Mouse (Mus musculus): ENCODE data around the gene Cideb. TPM values are rescaled to one million over a fixed set of nuclear protein-coding genes. Genes with fewer than 3 reads are reported as not detected.
A peak's percentile ranks its signal among the peaks of the same experiment; 100 is the strongest.

Gene Cideb
- polyA plus RNA-seq, 1 experiment from 2014 or later = 0.24 TPM

- Histone ChIP-seq H3K9me3 (no peaks in the 10 kb centered on the region), H3K4me3 (no peak overlapping the region), H3K4me2 (no peak overlapping the region), H3K36me3 (no peaks in the 10 kb centered on the region), H3K27me3 (no peaks in the 10 kb centered on the region), H3K4me1 (replicated peaks) (no peaks in the 10 kb centered on the region), H3K27ac (replicated peaks) (no peak overlapping the region), H3K9ac (no peak overlapping the region)
- 82% methylated on average over 7 of the region's 7 CpGs for WGBS
- ATAC-seq (ENCODE audit: low read depth) = no peak
Observed at GRCm38 (mm10) chr14:55730531-55731032, 27.7 kb downstream of the Cideb start.

- H3K9ac ChIP-seq = no peak overlapping the region
- H3K4me2 ChIP-seq = no peak overlapping the region
- no peak overlapping the region for H3K4me3 ChIP-seq
- no peaks in the 10 kb centered on the region for H3K4me1 ChIP-seq (replicated peaks)
- no peaks in the 10 kb centered on the region for H3K9me3 ChIP-seq
- 73% methylated on average over 7 of the region's 7 CpGs for WGBS
- no peak overlapping the region for H3K27ac ChIP-seq (replicated peaks)
- H3K36me3 ChIP-seq = no peaks in the 10 kb centered on the region
- ATAC-seq (ENCODE audit: low read depth) = no peak
- no peaks in the 10 kb centered on the region for H3K27me3 ChIP-seq
Observed at GRCm38 (mm10) chr14:55730116-55730515, 28.1 kb downstream of the Cideb start.

- no peak overlapping the region for H3K4me2 ChIP-seq
- no peaks in the 10 kb centered on the region for H3K36me3 ChIP-seq
- no peak overlapping the region for H3K27ac ChIP-seq (replicated peaks)
- no peak for ATAC-seq (ENCODE audit: low read depth)
- no peaks in the 10 kb centered on the region for H3K4me1 ChIP-seq (replicated peaks)
- H3K9me3 ChIP-seq = no peaks in the 10 kb centered on the region
- WGBS = 69% methylated on average over 8 of the region's 8 CpGs
- H3K4me3 ChIP-seq = no peak overlapping the region
- no peak overlapping the region for H3K9ac ChIP-seq
- H3K27me3 ChIP-seq = no peaks in the 10 kb centered on the region
Observed at GRCm38 (mm10) chr14:55727889-55728685, 30.2 kb downstream of the Cideb start.

- no peak overlapping the region for H3K4me3 ChIP-seq
- no peak overlapping the region for H3K27ac ChIP-seq (replicated peaks)
- H3K4me1 ChIP-seq (replicated peaks) = peaks cover 8% of the 10 kb centered on the region
- no peaks in the 10 kb centered on the region for H3K9me3 ChIP-seq
- no peaks in the 10 kb centered on the region for H3K36me3 ChIP-seq
- H3K27me3 ChIP-seq = no peaks in the 10 kb centered on the region
- ATAC-seq (ENCODE audit: low read depth) = no peak
- H3K4me2 ChIP-seq = no peak overlapping the region
- no peak overlapping the region for H3K9ac ChIP-seq
Observed at GRCm38 (mm10) chr14:55726261-55726660, 32.0 kb downstream of the Cideb start.

- Histone ChIP-seq H3K4me3 (no peak overlapping the region), H3K9ac (no peak overlapping the region), H3K27ac (replicated peaks) (no peak overlapping the region), H3K36me3 (peaks cover 4% of the 10 kb centered on the region; the same call in 1 of the 2 replicates), H3K27me3 (no peaks in the 10 kb centered on the region), H3K4me2 (no peak overlapping the region), H3K4me1 (replicated peaks) (peaks cover 16% of the 10 kb centered on the region), H3K9me3 (no peaks in the 10 kb centered on the region)
- ATAC-seq (ENCODE audit: low read depth) = no peak
- WGBS = 68% methylated on average over 8 of the region's 8 CpGs
Observed at GRCm38 (mm10) chr14:55724411-55724871, 33.8 kb downstream of the Cideb start.

- H3K4me3 ChIP-seq = no peak overlapping the region
Observed at GRCm38 (mm10) chr14:55723433-55723832, 34.8 kb downstream of the Cideb start.

GRCm38 (mm10) chr14:55722438-55722945 lies 35.8 kb downstream of the Cideb start:
- WGBS = 45% methylated on average over 8 of the region's 8 CpGs
- peak overlapping the region; percentile 80 for H3K9ac ChIP-seq
- H3K4me2 ChIP-seq = peak overlapping the region; percentile 59
- peak overlapping the region; percentile 70 for H3K4me3 ChIP-seq
- H3K36me3 ChIP-seq = peaks cover 23% of the 10 kb centered on the region
- no peaks in the 10 kb centered on the region for H3K27me3 ChIP-seq
- H3K4me1 ChIP-seq (replicated peaks) = peaks cover 16% of the 10 kb centered on the region
- peak overlapping the region; percentile 89; the same call in 1 of the 2 replicates for H3K27ac ChIP-seq (replicated peaks)
- peak; percentile 33 for ATAC-seq (ENCODE audit: low read depth)
- H3K9me3 ChIP-seq = no peaks in the 10 kb centered on the region

More at GRCm38 (mm10) chr14:55723433-55723832, 34.8 kb downstream of the Cideb start:
- no peak overlapping the region for H3K27ac ChIP-seq (replicated peaks)
- H3K36me3 ChIP-seq = peaks cover 14% of the 10 kb centered on the region
- ATAC-seq (ENCODE audit: low read depth) = no peak
- no peaks in the 10 kb centered on the region for H3K9me3 ChIP-seq
- H3K4me2 ChIP-seq = no peak overlapping the region
- H3K4me1 ChIP-seq (replicated peaks) = peaks cover 16% of the 10 kb centered on the region
- 96% methylated on average over 7 of the region's 7 CpGs for WGBS
- H3K9ac ChIP-seq = no peak overlapping the region
- no peaks in the 10 kb centered on the region for H3K27me3 ChIP-seq

GRCm38 (mm10) chr14:55721700-55722437 lies 36.4 kb downstream of the Cideb start, which contains the start of gene Rabggta:
TSS of gene Rabggta (minus strand) at chr14:55722263.
- Histone ChIP-seq H3K36me3 (peaks cover 29% of the 10 kb centered on the region), H3K9ac (peak within 1 kb of the TSS; percentile 80), H3K4me3 (peak within 1 kb of the TSS; percentile 70), H3K9me3 (no peaks in the 10 kb centered on the region), H3K4me1 (replicated peaks) (peaks cover 16% of the 10 kb centered on the region), H3K27me3 (no peaks in the 10 kb centered on the region), H3K27ac (replicated peaks) (peak within 1 kb of the TSS; percentile 89), H3K4me2 (peak within 1 kb of the TSS; percentile 59)
- under 1% methylated on average over 50 of the region's 50 CpGs for WGBS
- ATAC-seq (ENCODE audit: low read depth) = peak; percentile 98

GRCm38 (mm10) chr14:55721076-55721475 lies 37.2 kb downstream of the Cideb start:
- Histone ChIP-seq H3K9me3 (no peaks in the 10 kb centered on the region), H3K4me2 (peak overlapping the region; percentile 59), H3K9ac (peak overlapping the region; percentile 80), H3K36me3 (peaks cover 37% of the 10 kb centered on the region), H3K4me3 (peak overlapping the region; percentile 70), H3K27ac (replicated peaks) (no peak overlapping the region; the same call in 1 of the 2 replicates), H3K27me3 (no peaks in the 10 kb centered on the region), H3K4me1 (replicated peaks) (peaks cover 16% of the 10 kb centered on the region)
- no peak for ATAC-seq (ENCODE audit: low read depth)
- WGBS = 76% methylated on average over 6 of the region's 6 CpGs

GRCm38 (mm10) chr14:55720666-55721065 lies 37.6 kb downstream of the Cideb start:
- Histone ChIP-seq H3K4me1 (replicated peaks) (peaks cover 16% of the 10 kb centered on the region), H3K27ac (replicated peaks) (no peak overlapping the region), H3K4me2 (no peak overlapping the region), H3K27me3 (no peaks in the 10 kb centered on the region), H3K9me3 (no peaks in the 10 kb centered on the region), H3K4me3 (no peak overlapping the region), H3K9ac (0 out of 2 replicates have a peak overlapping the region, but pooled peaks have one; percentile 80), H3K36me3 (peaks cover 39% of the 10 kb centered on the region)
- no peak for ATAC-seq (ENCODE audit: low read depth)
- WGBS = 92% methylated on average over 12 of the region's 12 CpGs

GRCm38 (mm10) chr14:55719737-55720136 lies 38.5 kb downstream of the Cideb start:
- Histone ChIP-seq H3K4me2 (no peak overlapping the region), H3K27me3 (no peaks in the 10 kb centered on the region), H3K9ac (no peak overlapping the region), H3K27ac (replicated peaks) (no peak overlapping the region), H3K4me3 (no peak overlapping the region), H3K36me3 (peaks cover 39% of the 10 kb centered on the region), H3K4me1 (replicated peaks) (peaks cover 16% of the 10 kb centered on the region), H3K9me3 (no peaks in the 10 kb centered on the region)
- 86% methylated on average over 6 of the region's 6 CpGs for WGBS
- no peak for ATAC-seq (ENCODE audit: low read depth)

GRCm38 (mm10) chr14:55716884-55717283 lies 41.4 kb downstream of the Cideb start:
- Histone ChIP-seq H3K9ac (no peak overlapping the region), H3K27me3 (peaks cover 24% of the 10 kb centered on the region), H3K4me3 (no peak overlapping the region), H3K27ac (replicated peaks) (no peak overlapping the region), H3K9me3 (no peaks in the 10 kb centered on the region), H3K4me2 (no peak overlapping the region), H3K4me1 (replicated peaks) (peaks cover 11% of the 10 kb centered on the region), H3K36me3 (peaks cover 39% of the 10 kb centered on the region)
- no peak for ATAC-seq (ENCODE audit: low read depth)
- WGBS = 79% methylated on average over 8 of the region's 8 CpGs
